Mouse (Mus musculus) liver, embryonic 16.5 days (tissue): Measurements from ENCODE around the gene Wdtc1. TPM values are rescaled to one million over a fixed set of nuclear protein-coding genes. Genes with fewer than 3 reads are reported as not detected.

Experiments used
- ATAC-seq: fragments of 200-750 bp; cut with Nextera tagmentation; 2 replicates; pipeline ENCODE4 v1.8.0; 2017; ENCODE audit warnings: low read depth, mild to moderate bottlenecking, moderate number of reproducible peaks, moderate library complexity
- H3K27ac ChIP-seq: fragments of 300-500 bp; sonication (generic); 2 replicates; pipeline ENCODE4 v1.5.1; 2014; ENCODE audit warnings: mild to moderate bottlenecking, low read length
- H3K27me3 ChIP-seq: fragments of 300-500 bp; sonication (generic); 2 replicates; pipeline ENCODE4 v1.6.1; 2014; ENCODE audit warnings: low read depth, low read length, mixed read lengths; ENCODE audit not compliant: control insufficient read depth, insufficient read depth
- H3K36me3 ChIP-seq: fragments of 300-500 bp; sonication (generic); 2 replicates; pipeline ENCODE4 v1.6.1; 2014; ENCODE audit warnings: mild to moderate bottlenecking; ENCODE audit not compliant: control insufficient read depth, insufficient read depth
- H3K4me1 ChIP-seq: fragments of 300-500 bp; sonication (generic); 2 replicates; pipeline ENCODE4 v1.6.1; 2014; ENCODE audit warnings: low read depth, low read length, mixed read lengths; ENCODE audit not compliant: control insufficient read depth
- H3K4me2 ChIP-seq: fragments of 300-500 bp; sonication (generic); 2 replicates; pipeline ENCODE4 v1.6.1; 2014; ENCODE audit warnings: low read depth, low read length, mixed read lengths
- H3K4me3 ChIP-seq: fragments of 300-500 bp; sonication (generic); 2 replicates; pipeline ENCODE4 v1.5.1; 2014; ENCODE audit warnings: low read depth, mild to moderate bottlenecking, low read length
- H3K9ac ChIP-seq: fragments of 300-500 bp; sonication (generic); 2 replicates; pipeline ENCODE4 v1.6.1; 2014; ENCODE audit warnings: low read depth, low read length
- H3K9me3 ChIP-seq: fragments of 300-500 bp; sonication (generic); replicated peaks from 2 replicates; pipeline ENCODE4 v1.6.1; 2016; ENCODE audit warnings: low read length; ENCODE audit not compliant: control insufficient read depth
- WGBS: fragments of 180-500 bp; shearing (Covaris S2); extraction: QIAGEN DNeasy Blood & Tissue Kit; methylation state at CpG from one replicate; pipeline ENCODE4 v1.1.7; 2014; ENCODE audit not compliant: insufficient replicate concordance; 5-methylcytosine and 5-hydroxymethylcytosine counted together
- polyA plus RNA-seq: library from polyadenylated mRNA; unstranded; fragments of >200 nt; fragmentation: Nextera tagmentation; extraction: Ambion mirVana; gene quantifications from 2 replicates; pipeline ENCODE4 v1.2.1, GENCODE M21; 2015

The Wdtc1 gene
- polyA plus RNA-seq, 1 experiment from 2014 or later, result 8.1 TPM

DNA sequence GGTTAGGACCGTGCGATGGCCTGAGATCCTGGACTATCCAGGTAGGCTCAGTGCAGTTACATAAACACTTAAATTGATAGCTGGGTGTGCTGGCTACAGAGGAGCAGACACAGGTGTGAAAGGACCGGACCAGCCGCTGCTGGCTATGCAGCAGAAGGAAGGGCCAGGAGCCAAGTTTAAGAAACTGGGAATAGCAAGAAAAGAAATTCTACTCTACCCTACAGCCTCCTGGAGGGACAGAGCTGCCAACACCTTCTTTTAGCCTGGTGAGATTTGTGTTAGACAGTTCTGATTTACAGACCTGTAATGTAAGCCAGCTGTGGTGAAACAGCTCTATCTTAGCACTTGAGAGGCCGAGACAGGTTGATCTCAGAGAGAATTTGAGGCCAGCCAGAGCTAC lies 37.3 kb downstream of the Wdtc1 start:
- Histone ChIP-seq H3K27me3 (no peaks in the 10 kb centered on the region), H3K4me1 (peaks cover 3% of the 10 kb centered on the region; the same call in 1 of the 2 replicates), H3K9me3 (no peaks in the 10 kb centered on the region), H3K27ac (no peak overlapping the region), H3K4me3 (no peak overlapping the region), H3K4me2 (no peak overlapping the region), H3K36me3 (no peaks in the 10 kb centered on the region), H3K9ac (no peak overlapping the region)
- no peak for ATAC-seq
- 79% methylated on average over 5 of the region's 5 CpGs for whole genome bisulfite sequencing

DNA sequence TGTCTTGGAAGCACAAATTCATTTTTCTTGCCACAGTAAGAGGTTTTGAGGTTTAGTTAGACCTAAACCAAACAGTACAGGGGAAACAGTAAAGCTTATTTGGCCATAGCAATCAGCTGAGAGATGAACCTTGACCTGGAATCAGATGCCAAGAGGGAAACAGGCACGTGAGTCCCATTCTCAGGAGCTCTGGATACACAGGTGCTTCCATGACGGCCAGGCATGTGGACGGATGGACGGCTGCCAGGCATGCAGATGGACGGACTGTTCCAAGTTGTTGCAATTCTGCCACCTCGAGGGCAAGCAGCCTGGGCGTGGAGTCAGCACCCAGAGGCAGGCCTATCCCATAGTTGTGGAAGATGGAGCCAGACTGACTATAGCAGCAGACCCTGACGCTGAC lies 38.4 kb downstream of the Wdtc1 start:
- H3K9ac ChIP-seq, result no peak overlapping the region
- no peaks in the 10 kb centered on the region for H3K36me3 ChIP-seq
- H3K9me3 ChIP-seq, result no peaks in the 10 kb centered on the region
- no peaks in the 10 kb centered on the region for H3K27me3 ChIP-seq
- H3K4me3 ChIP-seq, result no peak overlapping the region
- ATAC-seq, result 0 out of 2 replicates have a peak, but pooled peaks have one; percentile 37
- 71% methylated on average over 8 of the region's 8 CpGs for WGBS
- no peak overlapping the region for H3K4me2 ChIP-seq
- no peak overlapping the region for H3K27ac ChIP-seq
- peaks cover 3% of the 10 kb centered on the region; the same call in 1 of the 2 replicates for H3K4me1 ChIP-seq

- 0% methylated on average over 3 of the region's 3 CpGs for WGBS
- no peak for ATAC-seq
Observed at GRCm38 (mm10) chr4:133309948-133310347, 43.3 kb downstream of the Wdtc1 start.

GRCm38 (mm10) chr4:133307331-133307730 lies 46.0 kb downstream of the Wdtc1 start:
- 38% methylated on average over 3 of the region's 3 CpGs for WGBS

More at GRCm38 (mm10) chr4:133309948-133310347, 43.3 kb downstream of the Wdtc1 start:
- Histone ChIP-seq H3K27me3 (no peaks in the 10 kb centered on the region), H3K4me2 (no peak overlapping the region), H3K4me3 (no peak overlapping the region), H3K4me1 (peaks cover 3% of the 10 kb centered on the region; the same call in 1 of the 2 replicates), H3K27ac (no peak overlapping the region), H3K9me3 (no peaks in the 10 kb centered on the region), H3K36me3 (no peaks in the 10 kb centered on the region), H3K9ac (no peak overlapping the region)

GRCm38 (mm10) chr4:133305825-133306224 lies 47.5 kb downstream of the Wdtc1 start:
- H3K9me3 ChIP-seq, result no peaks in the 10 kb centered on the region
- WGBS, result 68% methylated on average over 7 of the region's 7 CpGs

More at GRCm38 (mm10) chr4:133307331-133307730, 46.0 kb downstream of the Wdtc1 start:
- H3K36me3 ChIP-seq, result no peaks in the 10 kb centered on the region
- H3K4me2 ChIP-seq, result no peak overlapping the region
- H3K27ac ChIP-seq, result no peak overlapping the region
- no peaks in the 10 kb centered on the region for H3K4me1 ChIP-seq
- no peak for ATAC-seq
- H3K9ac ChIP-seq, result no peak overlapping the region
- H3K9me3 ChIP-seq, result no peaks in the 10 kb centered on the region
- no peaks in the 10 kb centered on the region for H3K27me3 ChIP-seq
- no peak overlapping the region for H3K4me3 ChIP-seq

DNA sequence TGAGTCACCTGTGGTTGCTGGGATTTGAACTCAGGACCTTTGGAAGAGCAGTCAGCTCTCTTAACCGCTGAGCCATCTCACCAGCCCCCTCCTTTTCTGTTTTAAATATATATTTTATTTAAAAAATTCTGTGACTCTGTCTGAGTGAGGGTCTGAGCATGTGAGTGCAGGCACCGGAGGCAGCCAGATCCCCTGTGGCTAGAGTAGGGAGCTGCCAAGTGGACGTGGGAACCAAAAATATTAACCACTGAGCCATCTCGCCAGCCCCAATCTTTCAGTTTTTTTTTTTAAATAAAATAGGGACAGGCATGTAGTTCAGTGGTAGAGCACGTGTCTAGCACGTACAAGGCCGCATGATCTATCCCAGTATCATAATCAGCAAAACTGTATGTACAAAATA lies 48.5 kb downstream of the Wdtc1 start:
- Histone ChIP-seq H3K9me3 (no peaks in the 10 kb centered on the region), H3K9ac (no peak overlapping the region), H3K27me3 (no peaks in the 10 kb centered on the region), H3K4me2 (no peak overlapping the region), H3K27ac (no peak overlapping the region), H3K4me1 (no peaks in the 10 kb centered on the region), H3K36me3 (peaks cover 15% of the 10 kb centered on the region), H3K4me3 (no peak overlapping the region)
- 86% methylated on average over 7 of the region's 7 CpGs for WGBS
- no peak for ATAC-seq

More at GRCm38 (mm10) chr4:133305825-133306224, 47.5 kb downstream of the Wdtc1 start:
- Histone ChIP-seq H3K4me1 (no peaks in the 10 kb centered on the region), H3K27me3 (no peaks in the 10 kb centered on the region), H3K4me3 (no peak overlapping the region), H3K9ac (no peak overlapping the region), H3K4me2 (no peak overlapping the region), H3K36me3 (peaks cover 8% of the 10 kb centered on the region), H3K27ac (no peak overlapping the region)
- peak; percentile 21; the same call in 1 of the 2 replicates for ATAC-seq

DNA sequence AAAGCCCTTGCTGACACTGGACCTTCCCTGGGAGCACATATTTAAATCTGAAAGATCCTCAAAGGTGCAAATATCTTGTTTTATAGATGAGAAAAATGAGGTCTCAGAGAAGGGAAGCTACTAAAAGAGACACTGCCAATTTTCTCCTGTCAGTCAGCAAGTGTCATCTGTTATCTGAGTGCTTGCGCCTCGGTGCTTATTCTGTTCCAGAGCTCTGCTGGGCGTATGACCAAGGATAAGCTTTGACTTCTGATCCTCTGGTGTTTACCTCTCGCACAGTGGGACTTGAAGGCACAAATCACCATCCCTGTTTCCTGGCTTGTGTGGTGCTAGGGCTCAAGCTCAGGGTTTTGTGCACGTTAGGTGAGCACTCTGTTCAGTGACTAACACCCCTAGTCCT lies 50.6 kb downstream of the Wdtc1 start:
- Histone ChIP-seq H3K36me3 (peaks cover 15% of the 10 kb centered on the region), H3K27ac (no peak overlapping the region), H3K4me2 (no peak overlapping the region), H3K4me3 (no peak overlapping the region), H3K27me3 (no peaks in the 10 kb centered on the region), H3K4me1 (no peaks in the 10 kb centered on the region), H3K9me3 (no peaks in the 10 kb centered on the region), H3K9ac (no peak overlapping the region)
- ATAC-seq, result no peak
- WGBS, result 54% methylated on average over 5 of the region's 5 CpGs

DNA sequence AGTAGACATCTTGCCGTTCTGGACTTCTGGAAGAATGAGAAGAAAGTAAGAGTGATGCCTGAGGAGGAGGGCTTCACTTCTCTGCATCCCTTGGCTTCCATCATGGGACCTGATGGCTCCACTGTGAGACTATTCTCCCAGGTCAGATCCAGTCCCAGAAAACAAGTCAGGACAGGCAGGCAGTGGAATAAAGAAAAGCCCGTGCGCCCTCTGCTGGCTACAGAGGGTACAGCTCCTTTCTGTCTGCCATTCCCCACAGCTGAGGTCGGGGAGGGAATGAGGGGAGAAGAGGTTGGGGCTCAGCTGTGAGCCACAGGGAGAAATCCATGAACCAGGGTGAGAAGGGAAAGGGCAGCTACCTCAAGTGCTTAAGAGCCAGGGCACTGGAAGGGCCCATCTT lies 51.5 kb downstream of the Wdtc1 start:
- Histone ChIP-seq H3K27me3 (no peaks in the 10 kb centered on the region), H3K4me1 (no peaks in the 10 kb centered on the region), H3K4me2 (no peak overlapping the region), H3K9me3 (no peaks in the 10 kb centered on the region), H3K36me3 (peaks cover 15% of the 10 kb centered on the region), H3K9ac (no peak overlapping the region), H3K4me3 (no peak overlapping the region), H3K27ac (no peak overlapping the region)
- WGBS, result 21% methylated on average over 4 of the region's 4 CpGs
- no peak for ATAC-seq

DNA sequence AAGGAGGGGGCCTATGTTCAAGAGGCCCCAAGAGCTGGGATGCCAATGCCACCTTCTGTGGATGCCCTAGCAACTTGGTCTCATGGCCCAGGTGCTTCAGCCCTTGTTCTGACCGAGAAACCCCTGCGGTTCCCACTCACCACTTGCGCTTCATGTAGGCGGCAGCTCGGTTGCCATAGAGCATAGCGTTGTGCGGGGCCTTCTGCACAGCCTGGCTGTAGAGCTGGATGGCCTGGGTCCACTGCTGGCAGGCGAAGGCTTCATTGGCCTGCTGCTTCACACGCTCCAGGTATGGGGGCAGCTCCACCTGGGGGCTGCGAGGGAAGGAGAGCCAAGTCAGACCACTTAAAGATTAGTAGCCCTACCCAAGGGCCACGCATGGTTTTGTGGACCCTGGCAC lies 52.9 kb downstream of the Wdtc1 start:
- no peaks in the 10 kb centered on the region for H3K4me1 ChIP-seq
- WGBS, result 90% methylated on average over 11 of the region's 11 CpGs
- ATAC-seq, result no peak

More for the DNA sequence above, 52.9 kb downstream of the Wdtc1 start:
- no peak overlapping the region for H3K27ac ChIP-seq
- no peaks in the 10 kb centered on the region for H3K9me3 ChIP-seq
- H3K27me3 ChIP-seq, result no peaks in the 10 kb centered on the region
- no peak overlapping the region for H3K4me3 ChIP-seq
- H3K4me2 ChIP-seq, result no peak overlapping the region
- H3K36me3 ChIP-seq, result peaks cover 19% of the 10 kb centered on the region
- no peak overlapping the region for H3K9ac ChIP-seq
